Mouse (Mus musculus) neural tube, embryonic 12.5 days (tissue): Measurements from ENCODE around the gene C530025M09Rik. TPM values are rescaled to one million over a fixed set of nuclear protein-coding genes. Genes with fewer than 3 reads are reported as not detected.
A peak's percentile ranks its signal among the peaks of the same experiment; 100 is the strongest.

Experiments
- ATAC-seq: fragments of 200-750 bp; cut with Nextera tagmentation; 2 replicates; pipeline ENCODE4 v1.8.0; 2017; ENCODE audit warnings: low read depth, mild to moderate bottlenecking, moderate TSS enrichment, moderate library complexity; ENCODE audit not compliant: low FRiP score
- H3K27ac ChIP-seq: fragments of 300-500 bp; sonication (generic); 2 replicates; pipeline ENCODE4 v1.5.1; 2016
- H3K27me3 ChIP-seq: fragments of 300-500 bp; sonication (generic); replicated peaks from 2 replicates; pipeline ENCODE4 v1.6.1; 2016; ENCODE audit warnings: mild to moderate bottlenecking
- H3K36me3 ChIP-seq: fragments of 300-500 bp; sonication (generic); 2 replicates; pipeline ENCODE4 v1.6.1; 2016; ENCODE audit warnings: mild to moderate bottlenecking
- H3K4me1 ChIP-seq: fragments of 300-500 bp; sonication (generic); 2 replicates; pipeline ENCODE4 v1.6.1; 2016
- H3K4me2 ChIP-seq: fragments of 300-500 bp; sonication (generic); replicated peaks from 2 replicates; pipeline ENCODE4 v1.6.1; 2016; ENCODE audit warnings: mild to moderate bottlenecking
- H3K4me3 ChIP-seq: fragments of 300-500 bp; sonication (generic); 2 replicates; pipeline ENCODE4 v1.5.1; 2016
- H3K9ac ChIP-seq: fragments of 300-500 bp; sonication (generic); 2 replicates; pipeline ENCODE4 v1.6.1; 2016; ENCODE audit warnings: mild to moderate bottlenecking
- H3K9me3 ChIP-seq: fragments of 300-500 bp; sonication (generic); 2 replicates; pipeline ENCODE4 v1.6.1; 2016; ENCODE audit warnings: mild to moderate bottlenecking
- WGBS: fragments of 180-500 bp; shearing (Covaris S2); methylation state at CpG from one replicate; pipeline ENCODE4 v1.1.7; 2016; 5-methylcytosine and 5-hydroxymethylcytosine counted together
- polyA plus RNA-seq: library from polyadenylated mRNA; unstranded; fragments of >200 nt; fragmentation: Nextera tagmentation; extraction: Ambion mirVana; gene quantifications from 2 replicates; pipeline ENCODE4 v1.2.1, GENCODE M21; 2016

C530025M09Rik gene
- polyA plus RNA-seq, result 1.2 and 1.9 TPM in 2 replicates

DNA sequence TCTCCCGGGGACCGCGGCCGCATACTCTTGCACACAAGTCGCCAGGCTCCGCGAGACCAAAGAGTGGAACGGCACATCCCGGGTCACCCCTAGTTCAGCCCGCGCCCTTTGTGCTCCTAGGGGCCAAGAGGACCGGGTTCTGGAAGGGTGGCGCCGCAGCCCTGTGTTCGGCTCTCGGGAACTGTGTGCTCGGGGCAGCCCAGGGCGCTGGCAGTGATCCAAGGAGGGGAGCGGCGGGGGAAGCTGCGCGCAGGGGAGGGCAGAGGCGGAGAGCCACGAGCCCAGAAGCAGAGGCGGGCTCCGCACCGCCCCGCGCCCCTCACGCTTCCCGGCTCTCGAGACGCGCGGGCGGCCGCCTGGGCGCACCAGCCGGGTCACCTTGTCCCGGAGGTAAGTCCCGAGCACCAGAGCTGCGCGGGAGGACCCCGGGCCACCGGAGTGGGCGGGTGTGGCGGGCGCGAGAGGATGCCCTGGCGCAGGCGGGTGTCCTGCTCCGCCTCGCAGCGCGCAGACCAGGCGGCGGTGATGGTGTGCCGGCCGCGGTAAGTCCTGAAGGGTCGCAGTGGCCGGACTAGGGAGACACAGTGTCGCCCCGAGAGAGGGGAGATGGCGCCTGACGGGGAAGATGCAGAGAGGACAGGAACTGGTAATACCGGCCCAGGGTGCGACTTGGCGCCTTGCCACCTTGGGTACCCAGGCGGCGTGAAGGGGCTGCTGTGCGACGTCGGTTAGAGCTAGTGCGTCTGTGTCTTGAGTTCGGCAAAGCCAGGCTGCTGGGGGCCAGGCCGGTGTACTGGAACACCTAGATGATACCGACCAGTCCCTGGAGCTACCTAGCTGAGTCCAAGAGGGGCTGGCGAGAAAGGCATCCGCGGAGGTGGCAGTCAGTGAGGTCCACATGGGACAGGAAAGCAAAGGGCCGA lies at the start of gene C530025M09Rik:
C530025M09Rik (minus strand) TSS at position 678 of the 923 bp plus-strand sequence.
- peaks cover 29% of the 10 kb centered on the region for H3K27me3 ChIP-seq

DNA sequence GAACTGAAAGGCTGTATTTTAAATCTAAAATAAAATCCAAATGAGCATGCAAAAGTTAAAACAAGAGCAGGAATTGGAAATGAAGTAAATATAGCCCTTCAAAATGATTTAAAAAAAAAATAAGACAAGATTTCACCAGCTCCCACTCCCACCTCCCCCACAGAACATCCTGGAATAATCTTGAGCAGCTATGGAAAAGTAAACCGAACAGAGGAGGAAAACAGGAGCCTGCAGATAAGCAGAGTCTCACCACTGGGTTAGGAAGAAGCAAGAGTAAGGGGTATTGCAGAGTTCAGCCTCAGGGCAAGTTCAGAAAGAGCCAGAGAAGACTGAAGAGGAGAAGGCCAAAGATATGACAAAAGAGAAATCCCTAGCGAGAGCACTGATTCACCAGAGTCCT lies 46.9 kb upstream of the C530025M09Rik start:
- Histone ChIP-seq H3K9me3 (no peaks in the 10 kb centered on the region), H3K27me3 (no peaks in the 10 kb centered on the region), H3K36me3 (no peaks in the 10 kb centered on the region), H3K9ac (no peak overlapping the region), H3K4me3 (no peak overlapping the region), H3K4me2 (no peak overlapping the region), H3K4me1 (no peaks in the 10 kb centered on the region), H3K27ac (no peak overlapping the region)
- WGBS, result 83% methylated on average over 2 of the region's 2 CpGs
- no peak for ATAC-seq

More for the DNA sequence above, at the start of gene C530025M09Rik:
- H3K4me2 ChIP-seq, result peak within 1 kb of the TSS; percentile 89
- H3K27ac ChIP-seq, result no peak within 1 kb of the TSS
- H3K9ac ChIP-seq, result peak within 1 kb of the TSS; percentile 82
- H3K4me3 ChIP-seq, result peak within 1 kb of the TSS; percentile 57
- WGBS, result under 1% methylated on average over 72 of the region's 82 CpGs
- H3K9me3 ChIP-seq, result no peaks in the 10 kb centered on the region
- no peaks in the 10 kb centered on the region for H3K36me3 ChIP-seq
- peaks cover 20% of the 10 kb centered on the region for H3K4me1 ChIP-seq
- ATAC-seq, result peak; percentile 91

DNA sequence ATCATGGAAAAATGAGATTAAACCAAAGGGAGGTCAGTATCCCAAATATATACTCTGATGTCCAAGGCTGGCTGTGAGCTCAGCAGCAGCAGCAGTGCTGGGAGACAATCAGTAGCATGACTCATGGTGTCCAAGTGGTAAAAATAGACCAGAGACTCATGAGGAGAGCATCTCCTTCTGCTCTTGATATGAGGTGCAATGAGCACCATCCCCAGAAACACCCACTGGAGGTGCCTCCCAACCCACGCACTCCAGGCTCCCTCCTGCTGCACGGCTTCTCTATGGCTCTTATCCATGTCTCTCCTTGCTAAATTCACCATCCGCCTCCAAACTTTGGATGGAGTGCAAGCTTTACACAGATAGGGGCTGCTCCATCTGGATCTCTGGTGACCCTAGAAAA lies 42.3 kb upstream of the C530025M09Rik start:
- H3K27ac ChIP-seq, result no peak overlapping the region
- no peak overlapping the region for H3K4me3 ChIP-seq
- 93% methylated on average over 3 of the region's 3 CpGs for WGBS
- H3K4me1 ChIP-seq, result no peaks in the 10 kb centered on the region
- H3K9ac ChIP-seq, result no peak overlapping the region
- no peaks in the 10 kb centered on the region for H3K27me3 ChIP-seq
- no peaks in the 10 kb centered on the region for H3K9me3 ChIP-seq
- H3K4me2 ChIP-seq, result no peak overlapping the region
- no peaks in the 10 kb centered on the region for H3K36me3 ChIP-seq
- ATAC-seq, result no peak

DNA sequence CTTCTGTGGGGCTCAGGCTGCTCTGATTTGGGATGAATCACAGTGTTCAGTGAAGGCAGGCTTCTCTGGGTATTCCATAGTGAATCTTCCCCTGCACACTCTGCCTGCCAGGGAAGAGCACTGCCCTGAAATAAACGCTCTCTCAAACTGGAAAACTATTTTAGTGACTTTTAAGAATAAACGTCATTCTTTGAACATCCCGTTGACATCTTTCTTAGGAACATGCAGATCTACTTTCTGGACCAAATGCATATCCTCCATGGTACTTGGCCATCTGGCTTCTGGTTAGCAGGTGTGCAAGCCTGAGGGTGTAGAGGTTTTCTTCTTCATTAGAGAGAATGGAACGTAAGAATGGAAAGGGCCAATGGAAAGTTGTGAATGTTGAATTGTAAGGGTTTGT lies 41.5 kb upstream of the C530025M09Rik start:
- Histone ChIP-seq H3K36me3 (no peaks in the 10 kb centered on the region), H3K27me3 (no peaks in the 10 kb centered on the region), H3K4me3 (no peak overlapping the region), H3K27ac (no peak overlapping the region), H3K9ac (no peak overlapping the region), H3K9me3 (no peaks in the 10 kb centered on the region), H3K4me1 (no peaks in the 10 kb centered on the region), H3K4me2 (no peak overlapping the region)
- WGBS, result 88% methylated on average over 4 of the region's 4 CpGs
- ATAC-seq, result no peak

DNA sequence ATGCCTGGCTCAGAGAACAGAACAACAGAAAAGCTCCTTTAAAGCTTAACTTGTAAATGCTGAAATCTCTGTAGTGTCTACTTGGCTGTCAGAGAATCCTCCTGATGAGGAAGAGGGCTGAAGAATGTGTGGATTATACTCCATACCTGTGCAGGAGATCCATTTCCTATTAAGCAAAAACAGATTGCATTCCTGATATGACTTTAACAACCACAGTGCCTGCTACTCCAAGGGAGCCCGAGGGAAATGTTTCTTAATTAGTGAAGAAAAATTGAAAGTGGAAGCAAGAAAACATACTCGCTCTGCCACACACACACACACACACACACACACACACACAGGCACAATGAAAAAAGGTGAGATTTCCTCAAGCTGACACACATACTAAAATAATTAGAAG lies 39.5 kb upstream of the C530025M09Rik start:
- no peak for ATAC-seq
- no peaks in the 10 kb centered on the region for H3K36me3 ChIP-seq
- no peak overlapping the region for H3K4me2 ChIP-seq
- no peaks in the 10 kb centered on the region for H3K27me3 ChIP-seq
- WGBS, result 74% methylated on average over 2 of the region's 2 CpGs
- no peak overlapping the region for H3K9ac ChIP-seq
- no peak overlapping the region for H3K27ac ChIP-seq
- no peaks in the 10 kb centered on the region for H3K4me1 ChIP-seq
- no peak overlapping the region for H3K4me3 ChIP-seq
- no peaks in the 10 kb centered on the region for H3K9me3 ChIP-seq

DNA sequence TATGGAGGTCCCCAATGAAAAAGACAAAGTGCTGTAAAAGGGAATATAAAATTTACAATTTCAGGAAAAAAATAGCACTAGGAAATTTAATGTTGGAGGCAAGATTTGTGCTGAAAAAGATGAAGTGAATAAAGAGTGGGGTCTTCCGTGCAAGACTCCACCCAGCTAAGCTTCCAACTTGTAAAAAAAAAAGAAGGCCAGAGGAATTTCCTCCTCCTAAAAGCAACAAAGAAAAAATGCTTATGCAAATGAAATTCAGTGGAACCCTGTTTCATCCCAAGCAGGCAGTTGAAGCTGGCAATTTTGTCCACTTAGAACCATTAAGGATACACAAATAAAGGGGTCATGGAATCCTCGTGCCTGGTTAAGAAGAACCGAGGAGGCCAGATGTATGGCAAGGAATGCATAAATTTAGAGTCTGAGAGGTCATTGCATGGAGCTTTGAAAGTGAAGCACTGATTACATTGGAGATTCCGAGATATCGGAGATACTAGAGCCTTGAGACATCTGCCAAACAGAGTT lies 35.0 kb upstream of the C530025M09Rik start:
- Histone ChIP-seq H3K4me1 (no peaks in the 10 kb centered on the region), H3K27ac (no peak overlapping the region), H3K9ac (no peak overlapping the region), H3K4me2 (no peak overlapping the region), H3K36me3 (no peaks in the 10 kb centered on the region), H3K27me3 (no peaks in the 10 kb centered on the region), H3K9me3 (no peaks in the 10 kb centered on the region), H3K4me3 (no peak overlapping the region)
- no peak for ATAC-seq
- WGBS, result 71% methylated on average over 5 of the region's 5 CpGs

DNA sequence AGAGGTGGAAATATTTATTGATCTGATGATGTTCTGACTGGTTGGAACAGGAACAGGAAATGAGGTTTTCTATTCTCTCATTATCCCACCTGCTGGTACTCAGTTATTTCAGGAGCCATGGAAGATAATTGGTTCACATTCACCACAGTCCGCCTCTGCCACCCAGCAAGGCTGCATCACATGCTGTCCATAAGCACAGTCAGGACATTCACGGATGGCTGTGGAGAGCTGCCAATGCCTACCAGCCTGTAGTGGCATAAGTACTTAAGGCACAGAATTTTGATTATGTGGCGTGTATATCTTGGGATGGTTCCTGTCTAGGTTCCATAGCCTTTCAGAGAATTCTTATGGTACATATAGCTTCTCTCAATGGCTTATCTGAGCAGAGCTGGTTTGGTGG lies 30.0 kb upstream of the C530025M09Rik start:
- Histone ChIP-seq H3K9ac (no peak overlapping the region), H3K27me3 (no peaks in the 10 kb centered on the region), H3K27ac (no peak overlapping the region), H3K9me3 (no peaks in the 10 kb centered on the region), H3K4me3 (no peak overlapping the region), H3K4me2 (no peak overlapping the region), H3K4me1 (no peaks in the 10 kb centered on the region), H3K36me3 (no peaks in the 10 kb centered on the region)
- no peak for ATAC-seq
- WGBS, result 87% methylated on average over 3 of the region's 3 CpGs

DNA sequence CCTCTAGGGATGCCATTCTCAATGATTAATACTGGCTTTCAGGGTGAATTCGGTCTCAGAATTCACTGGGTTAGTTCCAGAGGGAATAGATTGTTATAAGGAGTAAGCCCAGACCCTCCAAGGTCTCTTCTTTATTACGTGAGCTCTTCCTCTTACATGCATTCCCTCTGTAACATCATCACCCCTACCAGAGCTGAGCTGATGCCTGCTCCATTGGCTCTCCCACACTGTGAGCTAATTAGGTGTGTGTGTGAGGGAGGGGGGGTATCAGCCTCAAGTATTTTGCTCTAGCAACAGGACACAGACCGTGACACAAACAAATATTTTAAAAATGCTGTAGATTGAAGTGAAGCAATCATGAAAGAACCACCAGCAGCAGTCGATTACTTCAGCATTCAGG lies 17.8 kb upstream of the C530025M09Rik start:
- H3K36me3 ChIP-seq, result no peaks in the 10 kb centered on the region
- no peaks in the 10 kb centered on the region for H3K4me1 ChIP-seq
- no peak overlapping the region for H3K27ac ChIP-seq
- H3K4me2 ChIP-seq, result no peak overlapping the region
- WGBS, result 68% methylated on average over 4 of the region's 4 CpGs
- 0 out of 2 replicates have a peak, but pooled peaks have one; percentile 29 for ATAC-seq
- H3K4me3 ChIP-seq, result no peak overlapping the region
- H3K27me3 ChIP-seq, result no peaks in the 10 kb centered on the region
- H3K9ac ChIP-seq, result no peak overlapping the region
- no peaks in the 10 kb centered on the region for H3K9me3 ChIP-seq

DNA sequence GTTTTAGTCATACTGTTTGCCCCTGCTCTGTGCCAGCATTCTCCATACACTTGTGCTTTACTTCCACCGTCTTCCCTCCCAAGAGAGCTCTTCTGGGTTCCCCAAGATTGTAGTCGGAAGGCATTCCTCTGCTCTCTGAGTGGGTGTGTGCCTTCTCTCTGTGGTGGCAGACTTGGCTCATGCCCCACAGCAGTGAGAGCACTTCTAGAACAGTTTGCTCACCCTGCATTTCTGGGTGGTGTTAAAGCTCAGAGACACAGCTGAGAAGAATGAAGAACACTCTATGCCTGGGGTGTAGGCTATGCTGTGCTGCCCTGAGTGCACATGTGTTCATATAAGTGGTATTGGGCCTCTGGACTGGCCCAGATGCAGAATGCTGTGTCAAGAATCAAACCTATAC lies 13.6 kb upstream of the C530025M09Rik start:
- H3K27ac ChIP-seq, result no peak overlapping the region
- WGBS, result 79% methylated on average over 2 of the region's 2 CpGs
- H3K36me3 ChIP-seq, result no peaks in the 10 kb centered on the region
- H3K9ac ChIP-seq, result no peak overlapping the region
- H3K4me2 ChIP-seq, result no peak overlapping the region
- H3K9me3 ChIP-seq, result no peaks in the 10 kb centered on the region
- ATAC-seq, result no peak
- H3K27me3 ChIP-seq, result no peaks in the 10 kb centered on the region
- no peak overlapping the region for H3K4me3 ChIP-seq
- H3K4me1 ChIP-seq, result no peaks in the 10 kb centered on the region

DNA sequence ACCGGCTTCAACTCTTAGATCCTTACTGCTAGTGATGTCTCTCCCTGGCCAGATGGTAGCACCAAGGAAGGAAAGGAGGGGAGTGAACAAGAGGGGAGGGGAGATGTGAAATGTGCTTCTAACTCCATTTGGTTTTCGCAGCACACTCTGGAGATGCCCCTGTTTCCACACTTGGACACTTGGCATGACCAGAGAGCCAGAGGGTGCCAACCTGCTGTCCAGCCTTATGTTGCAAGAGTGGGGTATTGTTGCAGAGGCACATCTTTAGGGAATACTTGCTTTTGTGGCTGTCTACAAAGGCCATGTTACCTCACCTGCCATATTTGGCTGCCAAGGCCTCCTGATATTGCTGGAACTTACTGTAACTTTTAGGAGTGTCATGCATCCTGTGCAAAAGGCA lies 8.7 kb upstream of the C530025M09Rik start:
- ATAC-seq, result no peak
- Histone ChIP-seq H3K4me2 (no peak overlapping the region), H3K9me3 (no peaks in the 10 kb centered on the region), H3K4me3 (no peak overlapping the region), H3K4me1 (no peaks in the 10 kb centered on the region), H3K36me3 (no peaks in the 10 kb centered on the region), H3K27ac (no peak overlapping the region), H3K27me3 (no peaks in the 10 kb centered on the region), H3K9ac (no peak overlapping the region)
- WGBS, result 78% methylated on average over 2 of the region's 2 CpGs

DNA sequence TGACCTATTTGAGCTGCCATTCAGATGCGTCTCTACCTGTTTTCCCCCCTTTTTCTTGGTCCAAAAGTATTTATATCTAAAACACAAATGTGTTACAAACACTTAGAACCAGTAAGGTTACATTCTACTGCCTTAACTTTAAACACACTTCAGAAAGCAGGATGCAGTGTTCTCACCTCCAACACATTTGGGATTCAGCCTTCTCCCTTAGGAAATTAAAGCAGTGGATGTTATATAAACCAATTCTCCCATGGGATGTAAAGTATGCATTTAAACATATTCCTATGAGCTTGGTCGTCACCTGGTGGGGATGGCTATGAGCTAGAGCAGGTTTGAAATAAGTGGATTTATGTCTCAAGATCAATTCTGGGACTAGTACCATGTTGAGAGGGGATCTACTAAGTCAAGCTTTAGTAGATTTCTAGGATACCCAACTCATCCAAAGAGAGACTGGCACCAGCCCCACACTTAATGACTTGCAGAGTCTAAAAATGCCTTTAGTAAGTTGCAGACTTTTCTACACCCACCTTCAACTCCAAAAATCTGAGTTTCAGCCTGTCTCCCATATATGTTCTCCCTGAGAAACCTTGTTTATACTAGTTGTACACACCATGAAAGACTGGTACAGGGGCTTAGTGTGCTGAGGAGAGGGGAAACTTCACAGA lies 5.6 kb upstream of the C530025M09Rik start:
- H3K36me3 ChIP-seq, result no peaks in the 10 kb centered on the region
- 90% methylated on average over 2 of the region's 2 CpGs for WGBS
- H3K27me3 ChIP-seq, result peaks cover 11% of the 10 kb centered on the region
- H3K9ac ChIP-seq, result no peak overlapping the region
- no peaks in the 10 kb centered on the region for H3K9me3 ChIP-seq
- peaks cover 7% of the 10 kb centered on the region; the same call in 1 of the 2 replicates for H3K4me1 ChIP-seq
- no peak overlapping the region for H3K27ac ChIP-seq
- H3K4me2 ChIP-seq, result no peak overlapping the region
- no peak overlapping the region for H3K4me3 ChIP-seq
- no peak for ATAC-seq

DNA sequence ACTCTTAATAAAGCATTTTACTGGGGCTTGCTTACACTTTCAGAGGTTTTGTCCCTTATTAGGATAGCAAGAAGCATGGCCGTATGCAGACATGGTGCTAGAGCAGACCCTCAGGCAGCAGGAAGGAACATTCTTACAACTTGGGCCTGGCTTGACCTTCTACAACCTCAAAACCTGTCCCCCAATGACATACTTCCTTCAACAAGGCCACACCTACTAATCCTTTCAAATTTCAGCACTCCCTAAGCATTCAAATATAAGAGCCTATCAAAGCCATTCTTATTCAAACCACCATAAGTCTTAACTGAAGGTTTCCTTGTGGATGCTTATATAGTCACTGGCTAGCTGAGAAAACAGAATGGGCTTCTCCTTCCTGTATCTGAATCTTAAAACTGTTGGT lies 4.1 kb upstream of the C530025M09Rik start:
- H3K4me2 ChIP-seq, result no peak overlapping the region
- H3K4me1 ChIP-seq, result peaks cover 17% of the 10 kb centered on the region
- ATAC-seq, result no peak
- H3K36me3 ChIP-seq, result no peaks in the 10 kb centered on the region
- H3K9ac ChIP-seq, result no peak overlapping the region
- WGBS, result 83% methylated on average over 1 of the region's 1 CpGs
- no peak overlapping the region for H3K4me3 ChIP-seq
- no peak overlapping the region for H3K27ac ChIP-seq
- peaks cover 25% of the 10 kb centered on the region for H3K27me3 ChIP-seq
- no peaks in the 10 kb centered on the region for H3K9me3 ChIP-seq
